In genomic region chr4:132475895-132476878, GRCm38 (mm10) we compare ENCODE assay signal across 13 mouse cellular contexts. TPM values are rescaled to one million over a fixed set of nuclear protein-coding genes. Genes with fewer than 3 reads are reported as not detected.
DNase-seq lines count a peak whose midpoint lies in the region; ATAC-seq and TF ChIP-seq lines count a peak whose summit lies in the region.
"Had no signal": no experiment of that assay in that cellular context is flagged by ENCODE, and none has a peak within 500 bp of the region (broad histone marks: within the 10 kb centered on the region; RNA-seq: fewer than 3 reads in every experiment).

No protein-coding gene starts in this region.

- no peak for TF ChIP-seq CTCF in kidney, postnatal 0 days (IDR thresholded peaks at IDR 0.05; ENCODE audit: low read depth)

- H3K9me3 ChIP-seq in kidney, postnatal 0 days (replicated peaks; ENCODE audit: low read length) = no peaks in the 10 kb centered on the region
- H3K9me3 ChIP-seq: midbrain, embryonic 15.5 days had no signal

- 61% methylated on average over 13 of the region's 13 CpGs for WGBS in kidney, postnatal 0 days

- H3K9ac ChIP-seq in kidney, postnatal 0 days (ENCODE audit: low read depth, low read length) = no peak overlapping the region
- H3K9ac ChIP-seq: liver, embryonic 14.5 days; midbrain, embryonic 15.5 days had no signal

- H3K4me3 ChIP-seq in kidney, postnatal 0 days (replicated peaks; ENCODE audit: low read depth, low read length) = no peak overlapping the region
- H3K4me3 ChIP-seq: midbrain, embryonic 15.5 days had no signal

- no peak; the same call in 1 of the 2 replicates for ATAC-seq in kidney, postnatal 0 days (replicated peaks; ENCODE audit: low FRiP score, low read depth)
- ATAC-seq: forebrain, embryonic 16.5 days; midbrain, embryonic 15.5 days had no signal

- no peak overlapping the region for H3K4me2 ChIP-seq in kidney, postnatal 0 days (ENCODE audit: low read length)
- H3K4me2 ChIP-seq: midbrain, embryonic 15.5 days had no signal

- no peaks in the 10 kb centered on the region for H3K4me1 ChIP-seq in kidney, postnatal 0 days (replicated peaks; ENCODE audit: insufficient read depth, low read length)
- H3K4me1 ChIP-seq: midbrain, embryonic 15.5 days had no signal

- intact Hi-C loops in heart, postnatal 14 days (cut with DNase I) = no loop called here

- H3K27me3 ChIP-seq in kidney, postnatal 0 days (ENCODE audit: insufficient read depth, low read length) = no peaks in the 10 kb centered on the region
- H3K27me3 ChIP-seq: midbrain, embryonic 15.5 days had no signal

- H3K27ac ChIP-seq in kidney, postnatal 0 days = peak overlapping the region; percentile 65
- H3K27ac ChIP-seq: liver, embryonic 14.5 days; midbrain, embryonic 15.5 days had no signal

- H3K36me3 ChIP-seq in kidney, postnatal 0 days (ENCODE audit: insufficient read depth, low read length) = no peaks in the 10 kb centered on the region
- H3K36me3 ChIP-seq: midbrain, embryonic 15.5 days had no signal

- peak; percentile 38 for DNase-seq in lung, postnatal 25 days (ENCODE audit: low spot score)
- DNase-seq in lung, postnatal 14 days = no peak
- peak; percentile 60 for DNase-seq in adrenal gland, postnatal 14 days
- peak; percentile 36 for DNase-seq in kidney, postnatal 0 days (ENCODE audit: low spot score)
- no peak for DNase-seq in right cerebral cortex, postnatal 36 days (ENCODE audit: low spot score in 2 of 2)
- no peak for DNase-seq in frontal cortex, postnatal 10 days (ENCODE audit: low spot score in 2 of 2)
- no peak for DNase-seq in heart, postnatal 14 days
- DNase-seq: cerebellum, adult 2 months; heart, adult 11 months; spleen, adult 18-20 months had no signal

RNA-seq across cellular contexts. Expression of gene Med18, which starts 12.5 kb away (rescaled TPM):
- 7.8 and 10.7 TPM in 2 replicates for total RNA-seq in adrenal gland, postnatal 14 days (2021)
- 20.9 and 22.1 TPM in 2 replicates for polyA plus RNA-seq in kidney, postnatal 0 days (2015; fragmentation: Nextera tagmentation; extraction: Ambion mirVana)
- 1 to 10 TPM; 3.8 to 4.7 TPM for total RNA-seq in heart, postnatal 14 days (2021)

RNA-seq across cellular contexts. Expression of gene Sesn2, which starts 34.1 kb away (rescaled TPM):
- total RNA-seq in adrenal gland, postnatal 14 days (2021) = 17.8 and 19.8 TPM in 2 replicates
- 18.1 and 20.1 TPM in 2 replicates for polyA plus RNA-seq in kidney, postnatal 0 days (2015; fragmentation: Nextera tagmentation; extraction: Ambion mirVana)
- 1 to 10 TPM; 3.8 to 3.9 TPM for total RNA-seq in heart, postnatal 14 days (2021)

RNA-seq across cellular contexts. Expression of gene Phactr4, which starts 53.9 kb away (rescaled TPM):
- total RNA-seq in adrenal gland, postnatal 14 days (2021) = 40.3 and 46.2 TPM in 2 replicates
- 24.3 and 25.2 TPM in 2 replicates for polyA plus RNA-seq in kidney, postnatal 0 days (2015; fragmentation: Nextera tagmentation; extraction: Ambion mirVana)
- 10 to 100 TPM; 28.4 to 29.8 TPM for total RNA-seq in heart, postnatal 14 days (2021)

RNA-seq across cellular contexts. Expression of gene Atpif1, which starts 57.3 kb away (rescaled TPM):
- total RNA-seq in adrenal gland, postnatal 14 days (2021) = 357 TPM in 2 replicates
- polyA plus RNA-seq in kidney, postnatal 0 days (2015; fragmentation: Nextera tagmentation; extraction: Ambion mirVana) = 1,652 and 1,801 TPM in 2 replicates
- total RNA-seq in heart, postnatal 14 days (2021) = 100 to 1,000 TPM; 399 to 455 TPM

RNA-seq across cellular contexts. Expression of gene Dnajc8, which starts 59.2 kb away (rescaled TPM):
- 111 and 114 TPM in 2 replicates for total RNA-seq in adrenal gland, postnatal 14 days (2021)
- polyA plus RNA-seq in kidney, postnatal 0 days (2015; fragmentation: Nextera tagmentation; extraction: Ambion mirVana) = 162 and 170 TPM in 2 replicates
- total RNA-seq in heart, postnatal 14 days (2021) = 10 to 100 TPM; 50.2 to 51.7 TPM

Comparison
In these comparisons a context has a peak if more than half of its experiments do, and no peak if none do; other contexts are left out.
1. DNase-seq: peak in lung, postnatal 25 days (single experiment), adrenal gland, postnatal 14 days (single experiment) and kidney, postnatal 0 days (single experiment); none in lung, postnatal 14 days (single experiment), right cerebral cortex, postnatal 36 days (0 of 2), frontal cortex, postnatal 10 days (0 of 2) and heart, postnatal 14 days (0 of 2).